Mouse (Mus musculus): Measurements from ENCODE around the gene Rhpn2. TPM values are rescaled to one million over a fixed set of nuclear protein-coding genes. Genes with fewer than 3 reads are reported as not detected.
"Not testable (repeated sequence)": the region's sequence is repeated elsewhere in the genome, so short reads cannot be mapped to it uniquely, and the experiment has no call there.

Gene Rhpn2
- 1.7 and 2.8 TPM in 2 replicates for total RNA-seq (2021)
- long read RNA-seq, partial matches to known transcripts: 0 of 4 reads
- long read RNA-seq, other reads (novel, unspliced or antisense): 0 of 4 reads

GRCm38 (mm10) chr7:35333692-35334526 lies at the start of gene Rhpn2:
Gene Rhpn2 (plus strand): TSS chr7:35334170.
- peak; percentile 100 for DNase-seq

- no peak for DNase-seq
Observed at GRCm38 (mm10) chr7:35293464-35293863, 40.5 kb upstream of the Rhpn2 start.

DNA sequence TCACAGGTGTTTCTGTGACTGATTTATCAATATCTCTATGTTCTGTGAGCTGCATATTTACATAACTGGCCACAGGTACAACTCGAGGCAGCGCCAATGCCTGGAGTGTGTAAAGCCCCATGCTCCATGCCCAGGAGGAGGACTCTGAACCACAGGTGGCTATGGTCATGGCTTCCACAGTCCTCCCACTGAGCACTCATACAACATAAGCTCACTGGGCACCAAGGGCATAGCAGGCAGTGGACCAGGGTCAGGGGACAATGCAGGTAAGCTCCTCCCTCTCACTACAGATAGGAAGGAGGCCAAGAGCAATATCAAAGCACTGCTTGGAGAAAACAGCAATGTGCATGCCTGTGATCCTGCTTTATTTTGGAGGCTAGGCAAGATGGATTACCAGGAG lies 38.3 kb upstream of the Rhpn2 start:
- no peak for DNase-seq

DNA sequence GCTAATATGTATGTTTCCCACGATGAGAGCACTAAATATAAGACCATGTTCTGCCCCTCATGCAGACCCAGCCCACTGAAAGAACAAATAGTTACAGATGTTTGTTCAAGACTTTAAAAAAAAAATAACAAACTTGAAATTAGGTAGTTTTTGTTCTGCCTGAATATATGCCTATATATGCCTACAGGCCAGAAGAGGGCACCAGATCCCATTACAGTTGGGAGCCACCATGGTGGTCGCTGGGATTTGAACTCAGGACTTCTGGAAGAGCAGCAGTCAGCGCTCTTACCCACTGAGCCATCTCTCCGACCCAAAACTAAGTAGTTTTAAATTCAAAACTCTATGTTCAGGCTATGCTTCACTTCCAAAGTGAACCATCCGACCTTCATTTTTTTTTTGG lies 36.1 kb upstream of the Rhpn2 start:
- no peak for DNase-seq

DNA sequence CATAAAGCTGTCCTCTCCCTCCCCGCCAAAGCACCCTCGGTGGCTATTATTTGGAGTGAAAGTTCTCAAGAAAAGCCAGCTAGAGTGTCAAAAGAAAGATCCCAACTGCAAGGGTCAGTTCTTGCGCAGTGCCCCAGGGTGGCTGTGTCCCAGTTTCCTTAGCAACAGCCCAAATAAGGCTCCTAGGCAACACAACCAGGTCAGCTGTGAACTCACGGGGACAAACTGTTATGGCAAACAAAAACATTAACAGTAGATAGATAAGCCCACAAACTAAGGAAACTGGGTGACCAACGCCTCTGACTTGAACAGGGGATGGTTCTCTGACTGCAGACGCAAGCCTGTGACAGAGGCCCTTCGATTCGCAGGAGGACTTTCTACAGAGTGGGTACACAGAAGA lies 34.3 kb upstream of the Rhpn2 start:
- no peak for DNase-seq

DNA sequence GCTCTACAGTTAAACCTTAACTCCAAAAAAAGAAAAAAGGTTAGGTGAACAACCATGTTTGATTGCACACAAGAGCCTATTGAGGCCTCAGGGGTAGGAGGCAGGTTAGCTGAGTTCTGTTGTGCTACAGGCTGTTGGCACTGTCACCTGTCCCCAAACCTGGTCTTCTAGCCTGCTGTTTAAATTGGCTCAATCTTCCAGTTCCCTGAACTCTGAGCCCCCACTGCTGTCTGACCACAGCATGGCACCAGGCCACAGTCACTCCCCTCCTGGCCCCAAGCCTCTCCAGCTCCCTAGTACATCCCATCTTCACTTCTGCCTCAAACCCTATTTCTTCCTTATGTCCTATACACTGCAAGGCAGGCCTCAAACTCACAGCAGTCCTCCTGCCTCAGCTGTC lies 33.2 kb upstream of the Rhpn2 start:
- DNase-seq: no peak

DNA sequence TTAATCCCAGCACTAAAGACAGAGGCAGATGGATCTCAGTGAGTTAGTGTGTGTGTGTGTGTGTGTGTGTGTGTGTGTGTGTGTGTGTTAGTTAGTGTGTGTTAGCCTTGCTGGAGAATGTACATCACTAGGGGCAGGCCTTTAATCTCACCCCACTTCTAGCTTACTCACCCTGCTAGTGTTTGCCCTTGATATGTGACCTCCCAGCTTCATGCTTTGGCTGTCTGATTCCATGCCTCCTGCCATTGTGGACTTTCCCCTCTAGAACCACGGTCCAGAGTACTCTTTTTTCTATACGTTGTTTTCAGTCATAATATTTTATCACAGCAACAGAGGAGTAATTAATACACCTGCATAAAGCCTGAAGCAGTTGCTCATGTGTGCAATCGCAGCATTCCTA lies 22.8 kb upstream of the Rhpn2 start:
- DNase-seq: no peak

DNA sequence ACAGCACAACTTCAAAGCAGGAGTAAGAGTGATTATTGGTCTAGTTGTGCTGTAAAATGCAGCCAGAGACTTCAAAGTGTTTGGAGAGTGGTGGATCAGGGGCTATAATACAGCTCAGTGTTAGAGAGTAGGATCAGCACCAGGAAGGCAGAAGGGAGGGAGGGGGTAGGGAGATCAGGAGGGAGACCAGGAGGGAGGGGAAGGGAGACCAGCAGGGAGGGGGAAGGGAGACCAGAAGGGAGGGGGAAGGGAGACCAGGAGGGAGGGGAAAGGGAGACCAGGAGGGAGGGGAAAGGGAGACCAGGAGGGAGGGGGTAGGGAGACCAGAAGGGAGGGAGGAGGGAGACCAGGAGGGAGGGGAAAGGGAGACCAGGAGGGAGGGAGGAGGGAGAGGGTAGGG lies 19.8 kb upstream of the Rhpn2 start:
- no peak for DNase-seq

- peak; percentile 94 for DNase-seq
Observed at GRCm38 (mm10) chr7:35317729-35318609, 16.0 kb upstream of the Rhpn2 start, which contains the start of gene Gpatch1. Gene Gpatch1 (minus strand): TSS chr7:35318440.

DNA sequence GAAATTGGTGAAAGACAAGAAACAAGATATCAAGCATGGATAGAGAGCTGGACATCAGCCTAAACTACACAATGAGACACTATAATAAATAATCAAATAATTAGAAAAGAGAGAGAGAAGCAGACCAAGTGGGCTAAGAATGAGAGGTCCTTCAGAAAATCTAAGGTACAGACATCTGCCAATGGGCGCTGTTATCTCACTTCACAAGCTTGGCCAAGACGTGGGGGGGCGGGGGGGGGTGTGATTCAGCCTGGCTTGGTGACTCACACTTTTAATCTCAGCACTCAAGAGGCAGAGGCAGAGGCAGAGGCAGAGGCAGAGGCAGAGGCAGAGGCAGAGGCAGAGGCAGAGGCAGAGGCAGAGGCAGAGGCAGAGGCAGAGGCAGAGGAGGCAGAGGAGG lies 14.7 kb upstream of the Rhpn2 start:
- not testable (repeated sequence) for DNase-seq

DNA sequence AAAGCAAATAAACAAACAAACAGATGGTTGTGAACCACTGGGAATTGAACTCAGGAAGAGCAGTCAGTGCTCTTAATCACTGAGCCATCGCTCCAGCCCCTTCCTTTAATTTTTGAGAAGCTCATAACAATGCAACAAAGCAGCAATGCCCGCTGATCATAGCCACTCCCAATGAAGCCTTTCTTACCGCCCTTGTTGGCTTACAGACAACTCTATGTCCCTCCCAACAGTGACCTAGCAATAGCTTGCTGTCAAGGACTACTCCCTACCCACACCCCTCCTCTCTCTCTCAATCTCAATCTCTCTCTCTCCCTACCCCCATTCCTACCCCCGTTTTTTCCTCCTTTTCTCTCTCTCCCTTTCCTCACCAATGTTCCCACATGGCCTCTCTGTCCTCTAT lies 14.2 kb upstream of the Rhpn2 start:
- DNase-seq: peak; percentile 22

- no peak for DNase-seq
Observed at GRCm38 (mm10) chr7:35322161-35322560, 11.8 kb upstream of the Rhpn2 start.

GRCm38 (mm10) chr7:35322732-35323420 lies 11.1 kb upstream of the Rhpn2 start:
- no peak for DNase-seq

- no peak for DNase-seq
Observed at GRCm38 (mm10) chr7:35331590-35331989, 2.4 kb upstream of the Rhpn2 start.

DNA sequence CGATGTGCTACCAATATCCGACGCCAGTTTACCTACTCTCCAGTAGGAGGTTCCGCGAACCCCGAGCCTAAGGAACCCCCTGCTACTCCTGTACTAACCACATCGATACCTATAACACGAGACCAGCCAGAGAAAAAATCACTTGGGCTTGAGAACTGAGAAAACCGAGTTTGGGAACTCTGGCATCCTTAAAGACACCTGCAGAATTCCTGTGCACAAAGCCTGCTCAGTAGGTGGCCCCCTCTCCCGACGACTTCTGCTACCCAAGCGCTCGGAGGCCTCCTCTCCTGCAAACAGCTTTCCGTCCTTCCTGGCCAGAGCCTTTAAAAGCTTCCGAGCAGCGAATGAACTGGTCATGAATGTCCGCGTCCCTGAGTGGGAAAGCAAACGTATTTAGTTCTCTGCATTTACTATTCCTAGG lies 729 bp upstream of the Rhpn2 start:
- DNase-seq: no peak

DNA sequence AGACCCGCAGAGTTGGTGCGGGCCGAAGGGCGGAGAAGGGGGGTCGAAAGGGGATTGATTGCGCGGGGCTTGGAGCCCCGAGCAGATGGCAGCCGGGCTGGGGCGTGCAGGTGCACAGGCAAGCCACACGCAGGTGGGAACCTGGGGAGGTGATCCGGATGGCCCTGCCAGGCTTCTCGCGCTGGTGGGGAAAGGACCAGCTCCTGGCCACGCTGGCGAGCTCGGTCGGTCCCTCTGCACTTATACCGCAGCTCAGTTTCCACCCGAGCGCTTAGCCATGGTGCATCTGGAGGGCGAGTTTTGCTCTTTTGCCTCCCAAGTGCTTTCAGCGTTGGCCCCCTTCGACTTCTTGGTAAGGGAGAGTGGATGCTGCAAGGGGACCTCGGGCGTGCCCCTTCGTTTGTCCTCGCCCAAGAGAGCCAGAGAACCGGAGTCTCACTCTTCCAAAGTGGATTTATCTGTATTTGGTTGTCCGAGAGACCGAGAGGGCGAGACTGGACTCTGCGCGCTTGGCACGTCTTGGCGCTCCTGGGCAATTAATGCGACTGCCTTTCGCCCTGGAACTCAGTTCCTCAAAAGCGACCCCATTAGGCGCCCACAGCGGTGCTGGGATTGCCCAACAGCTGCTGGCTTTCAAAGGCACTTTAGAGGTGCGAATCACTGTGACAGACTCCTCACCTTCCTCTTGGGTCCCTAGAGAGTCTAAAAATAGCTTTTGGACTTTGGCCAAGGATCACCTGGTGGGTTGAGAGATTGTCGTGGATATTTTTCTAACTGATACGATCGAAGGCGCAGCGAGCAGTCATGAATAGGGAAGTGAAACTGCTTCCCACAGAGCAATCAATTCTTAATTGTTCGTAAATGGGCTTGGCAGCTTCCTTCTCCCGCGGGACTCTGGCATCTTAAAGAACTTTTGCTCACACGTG lies 820 bp downstream of the Rhpn2 start:
- peak; percentile 28 for DNase-seq

DNA sequence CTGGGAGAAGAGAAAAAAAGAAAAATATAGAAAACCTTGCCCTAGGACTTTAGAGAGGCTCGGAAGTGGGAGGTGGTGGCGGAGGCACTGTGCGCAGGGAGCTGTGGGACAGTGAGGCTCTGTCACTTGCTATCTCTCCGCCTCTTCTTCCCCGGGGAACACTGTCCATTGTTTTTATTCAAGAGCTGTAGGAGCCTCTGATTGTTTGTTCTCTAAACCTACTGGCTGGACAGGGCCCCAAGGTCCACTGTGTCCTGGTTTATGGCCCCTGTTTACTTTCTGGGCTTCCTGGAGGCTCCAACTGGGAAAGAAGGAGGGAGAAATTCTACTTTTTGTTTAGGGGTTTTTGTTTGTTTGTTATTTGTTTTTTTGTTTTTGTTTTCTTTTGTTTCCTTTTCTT lies 6.2 kb downstream of the Rhpn2 start:
- no peak for DNase-seq

- DNase-seq: no peak
Observed at GRCm38 (mm10) chr7:35341282-35341681, 7.3 kb downstream of the Rhpn2 start.

GRCm38 (mm10) chr7:35342498-35342897 lies 8.5 kb downstream of the Rhpn2 start:
- DNase-seq: no peak

DNA sequence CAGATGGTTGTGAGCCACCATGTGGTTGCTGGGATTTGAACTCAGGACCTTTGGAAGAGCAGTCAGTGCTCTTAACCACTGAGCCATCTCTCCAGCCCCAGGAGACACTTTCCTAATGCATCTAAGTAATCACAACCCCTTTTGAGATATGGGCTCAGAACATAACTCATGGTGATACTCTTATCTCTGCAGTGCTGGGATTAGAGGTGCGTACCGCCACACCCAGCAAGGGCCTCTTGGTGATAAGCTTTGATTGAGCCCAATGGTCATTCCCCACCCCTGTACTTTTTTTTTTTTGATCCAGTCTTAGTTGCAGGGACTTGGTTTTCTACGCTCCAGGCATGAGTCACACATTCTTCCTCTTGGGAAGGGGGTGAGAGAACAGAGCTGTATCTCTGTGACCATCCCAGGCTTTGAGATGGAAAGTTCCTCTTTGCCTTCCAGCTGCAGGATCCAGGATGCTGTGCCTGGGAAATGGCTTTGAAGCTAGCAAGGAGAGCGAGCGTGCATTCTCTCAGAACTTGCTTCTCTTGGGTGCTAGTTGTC lies 10.9 kb downstream of the Rhpn2 start:
- DNase-seq: no peak

All from adrenal gland, postnatal 25 days (tissue).